Mouse (Mus musculus) kidney, embryonic 14.5 days (tissue): Measurements from ENCODE around the gene Kcnma1. TPM values are rescaled to one million over a fixed set of nuclear protein-coding genes. Genes with fewer than 3 reads are reported as not detected.

Source experiments
- polyA plus RNA-seq: library from polyadenylated mRNA; unstranded; fragments of >200 nt; fragmentation: Nextera tagmentation; extraction: Ambion mirVana; gene quantifications from 2 replicates; pipeline ENCODE4 v1.2.1, GENCODE M21; 2014

The Kcnma1 gene
- polyA plus RNA-seq, 1 experiment from 2014 or later = 1.5 TPM

Other genes with a start within 250 kb of the Kcnma1 start
- 24.7 and 26.9 TPM in 2 replicates for gene Dlg5, start 231.4 kb upstream of the Kcnma1 start, polyA plus RNA-seq